Mouse (Mus musculus) thymus, adult 2 months (tissue): Measurements from ENCODE around the gene Map7. TPM values are rescaled to one million over a fixed set of nuclear protein-coding genes. Genes with fewer than 3 reads are reported as not detected.
A peak's percentile ranks its signal among the peaks of the same experiment; 100 is the strongest.

Source experiments
- DNase-seq: peaks from one replicate; pipeline ENCODE4 v3.0.0; 2021
- H3K27ac ChIP-seq: fragments of 200-500 bp; 2 replicates; pipeline ENCODE4 v1.5.1; 2012; ENCODE audit warnings: low read length, control low read depth; ENCODE audit not compliant: control insufficient read depth, insufficient read depth
- H3K27me3 ChIP-seq: fragments of 200-500 bp; 2 replicates; pipeline ENCODE4 v1.6.1; 2012; ENCODE audit warnings: mild to moderate bottlenecking, low read length, moderate library complexity, mixed read lengths; ENCODE audit not compliant: control insufficient read depth, insufficient read depth
- H3K36me3 ChIP-seq: fragments of 200-500 bp; 2 replicates; pipeline ENCODE4 v1.6.1; 2012; ENCODE audit warnings: mild to moderate bottlenecking, low read length, moderate library complexity; ENCODE audit not compliant: control insufficient read depth, insufficient read depth
- H3K4me1 ChIP-seq: fragments of 200-500 bp; replicated peaks from 2 replicates; pipeline ENCODE4 v1.6.1; 2012; ENCODE audit warnings: low read length; ENCODE audit not compliant: control insufficient read depth, insufficient read depth
- H3K4me3 ChIP-seq: fragments of 200-500 bp; 2 replicates; pipeline ENCODE4 v1.5.1; 2012; ENCODE audit warnings: mild to moderate bottlenecking, low read length, control low read depth, moderate library complexity; ENCODE audit not compliant: control insufficient read depth, insufficient read depth
- CTCF ChIP-seq: fragments of 200-500 bp; IDR thresholded peaks from 2 replicates; pipeline ENCODE4 v1.5.1; 2012; ENCODE audit warnings: mild to moderate bottlenecking, control low read depth, low read length, moderate library complexity, borderline replicate concordance; ENCODE audit not compliant: control insufficient read depth, poor library complexity, insufficient read depth; ENCODE audit errors: extremely low read depth
- POLR2A ChIP-seq: fragments of 200-500 bp; IDR thresholded peaks from 2 replicates; pipeline ENCODE4 v1.6.1; 2012; ENCODE audit warnings: mild to moderate bottlenecking, low read length, control low read depth, moderate library complexity; ENCODE audit not compliant: control insufficient read depth, poor library complexity, insufficient read depth; ENCODE audit errors: extremely low read depth
- WGBS: fragments of 180-500 bp; shearing (Covaris S2); methylation state at CpG from one replicate; pipeline ENCODE4 v1.1.7; 2018; 5-methylcytosine and 5-hydroxymethylcytosine counted together
- polyA plus RNA-seq: library from polyadenylated mRNA; depleted of rRNA; stranded (reverse); fragments of >200 nt; gene quantifications from 2 replicates; pipeline ENCODE4 v1.2.3, GENCODE M21; 2012

Gene Map7
- polyA plus RNA-seq, 1 experiment = 6.9 TPM

- no peaks in the 10 kb centered on the region; the same call in 1 of the 2 replicates for H3K27me3 ChIP-seq
- peak; percentile 36 for DNase-seq
- 3% methylated on average over 8 of the region's 8 CpGs for WGBS
- H3K36me3 ChIP-seq = no peaks in the 10 kb centered on the region
- H3K4me1 ChIP-seq = peaks cover 15% of the 10 kb centered on the region
- H3K4me3 ChIP-seq = 0 out of 2 replicates have a peak overlapping the region, but pooled peaks have one; percentile 0
- H3K27ac ChIP-seq = peak overlapping the region; percentile 12
- TF ChIP-seq CTCF = no peak
- no peak for TF ChIP-seq POLR2A
Measured at GRCm38 (mm10) chr10:20219538-20219937, 71.3 kb downstream of the Map7 start.

GRCm38 (mm10) chr10:20220443-20221071 lies 72.3 kb downstream of the Map7 start:
- 59% methylated on average over 10 of the region's 10 CpGs for WGBS
- no peak for DNase-seq
- Histone ChIP-seq H3K4me1 (peaks cover 15% of the 10 kb centered on the region), H3K27ac (no peak overlapping the region), H3K36me3 (no peaks in the 10 kb centered on the region), H3K27me3 (no peaks in the 10 kb centered on the region; the same call in 1 of the 2 replicates), H3K4me3 (no peak overlapping the region)
- TF ChIP-seq POLR2A (no peak), CTCF (no peak)

- 75% methylated on average over 4 of the region's 4 CpGs for WGBS
- no peak for DNase-seq
- TF ChIP-seq CTCF (no peak), POLR2A (no peak)
- H3K27ac ChIP-seq = no peak overlapping the region
- H3K4me3 ChIP-seq = no peak overlapping the region
- no peaks in the 10 kb centered on the region for H3K27me3 ChIP-seq
- peaks cover 14% of the 10 kb centered on the region for H3K4me1 ChIP-seq
- H3K36me3 ChIP-seq = no peaks in the 10 kb centered on the region
Measured at GRCm38 (mm10) chr10:20222011-20222410, 73.7 kb downstream of the Map7 start.

- DNase-seq = no peak
- H3K27ac ChIP-seq = no peak overlapping the region
- WGBS = 88% methylated on average over 4 of the region's 4 CpGs
- peaks cover 5% of the 10 kb centered on the region for H3K4me1 ChIP-seq
- no peak overlapping the region for H3K4me3 ChIP-seq
- TF ChIP-seq POLR2A = no peak
- H3K36me3 ChIP-seq = no peaks in the 10 kb centered on the region
- H3K27me3 ChIP-seq = no peaks in the 10 kb centered on the region
Measured at GRCm38 (mm10) chr10:20226728-20227127, 78.5 kb downstream of the Map7 start.

GRCm38 (mm10) chr10:20230026-20230425 lies 81.8 kb downstream of the Map7 start:
- WGBS = over 99% methylated on average over 5 of the region's 5 CpGs
- peaks cover 11% of the 10 kb centered on the region for H3K4me1 ChIP-seq
- H3K27me3 ChIP-seq = no peaks in the 10 kb centered on the region

DNA sequence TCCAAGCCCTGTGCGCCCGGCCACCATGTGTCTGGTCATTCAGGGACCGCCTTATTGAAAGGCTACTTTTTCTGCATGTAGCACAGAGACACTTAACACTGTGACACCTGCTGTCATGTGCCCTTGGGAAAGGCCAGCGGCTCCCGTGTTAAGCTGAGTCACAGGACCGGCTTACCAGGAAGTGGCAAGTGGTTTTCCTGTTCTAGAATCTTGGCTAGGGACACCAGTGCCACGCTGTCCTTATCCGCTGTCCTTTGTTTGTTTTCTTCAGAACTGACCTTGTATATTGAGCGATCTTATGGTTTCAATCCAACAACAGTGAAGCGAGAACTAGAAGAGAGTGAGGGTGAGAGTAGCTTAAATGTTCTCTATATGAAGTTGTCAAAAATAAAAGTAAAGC lies 85.2 kb downstream of the Map7 start:
- H3K27ac ChIP-seq = no peak overlapping the region
- no peak overlapping the region for H3K4me3 ChIP-seq
- TF ChIP-seq CTCF = no peak
- no peak for TF ChIP-seq POLR2A
- no peak for DNase-seq
- 43% methylated on average over 10 of the region's 10 CpGs for WGBS
- H3K4me1 ChIP-seq = peaks cover 11% of the 10 kb centered on the region
- H3K36me3 ChIP-seq = no peaks in the 10 kb centered on the region
- no peaks in the 10 kb centered on the region for H3K27me3 ChIP-seq

More at GRCm38 (mm10) chr10:20230026-20230425, 81.8 kb downstream of the Map7 start:
- H3K4me3 ChIP-seq = no peak overlapping the region
- DNase-seq = no peak
- TF ChIP-seq CTCF = no peak
- no peak for TF ChIP-seq POLR2A
- no peak overlapping the region for H3K27ac ChIP-seq
- no peaks in the 10 kb centered on the region for H3K36me3 ChIP-seq

DNA sequence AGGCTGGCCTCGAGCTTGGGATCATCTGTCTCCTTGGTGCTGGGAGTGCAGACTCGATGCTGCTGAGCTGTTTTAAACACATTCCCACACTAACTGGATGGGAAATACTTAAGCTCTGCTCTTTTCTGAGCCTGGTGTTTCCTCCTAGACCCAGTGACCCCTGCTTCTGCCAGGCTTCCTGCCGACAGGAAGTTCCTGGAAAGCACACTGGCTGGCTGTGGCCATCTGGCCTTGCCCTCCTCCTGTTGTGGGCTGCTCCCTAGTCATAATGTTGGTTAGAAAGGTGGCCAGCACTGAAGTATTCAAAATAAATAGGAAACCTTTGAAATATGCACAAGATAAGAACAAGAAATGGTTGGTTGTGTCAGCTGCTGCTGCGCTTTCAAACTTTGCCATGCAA lies 86.2 kb downstream of the Map7 start:
- DNase-seq = no peak
- Histone ChIP-seq H3K4me1 (peaks cover 11% of the 10 kb centered on the region), H3K27ac (no peak overlapping the region), H3K36me3 (no peaks in the 10 kb centered on the region), H3K4me3 (no peak overlapping the region), H3K27me3 (no peaks in the 10 kb centered on the region)
- TF ChIP-seq POLR2A (no peak), CTCF (no peak)
- 45% methylated on average over 4 of the region's 4 CpGs for WGBS
